Mouse (Mus musculus): ENCODE measurements around the gene Elf2.
"Not testable (repeated sequence)": the region's sequence is repeated elsewhere in the genome, so short reads cannot be mapped to it uniquely, and the experiment has no call there.

Gene Elf2

GRCm38 (mm10) chr3:51333234-51333889 is 7.1 kb downstream of the Elf2 start:
- DNase-seq (ENCODE audit: extremely low spot score, low read depth, low spot score), result no peak

- no peak for DNase-seq (ENCODE audit: extremely low spot score, low read depth, low spot score)
Observed at GRCm38 (mm10) chr3:51330086-51330485, 10.4 kb downstream of the Elf2 start.

- no peak for DNase-seq (ENCODE audit: extremely low spot score, low read depth, low spot score)
Observed at GRCm38 (mm10) chr3:51328546-51328945, 11.9 kb downstream of the Elf2 start.

GRCm38 (mm10) chr3:51327817-51328216 is 12.6 kb downstream of the Elf2 start:
- no peak for DNase-seq (ENCODE audit: extremely low spot score, low read depth, low spot score)

- DNase-seq (ENCODE audit: extremely low spot score, low read depth, low spot score), result no peak
Observed at GRCm38 (mm10) chr3:51327429-51327797, 13.1 kb downstream of the Elf2 start.

GRCm38 (mm10) chr3:51326664-51327428 is 13.6 kb downstream of the Elf2 start:
- DNase-seq (ENCODE audit: extremely low spot score, low read depth, low spot score), result no peak

GRCm38 (mm10) chr3:51325475-51325874 is 15.0 kb downstream of the Elf2 start:
- no peak for DNase-seq (ENCODE audit: extremely low spot score, low read depth, low spot score)

GRCm38 (mm10) chr3:51323006-51323405 is 17.5 kb downstream of the Elf2 start:
- DNase-seq (ENCODE audit: extremely low spot score, low read depth, low spot score), result no peak

- no peak for DNase-seq (ENCODE audit: extremely low spot score, low read depth, low spot score)
Observed at GRCm38 (mm10) chr3:51322326-51322725, 18.1 kb downstream of the Elf2 start.

GRCm38 (mm10) chr3:51321141-51321540 is 19.3 kb downstream of the Elf2 start:
- DNase-seq (ENCODE audit: extremely low spot score, low read depth, low spot score), result no peak

GRCm38 (mm10) chr3:51318053-51318452 is 22.4 kb downstream of the Elf2 start:
- not testable (repeated sequence) for DNase-seq (ENCODE audit: extremely low spot score, low read depth, low spot score)

- no peak for DNase-seq (ENCODE audit: extremely low spot score, low read depth, low spot score)
Observed at GRCm38 (mm10) chr3:51316876-51317275, 23.6 kb downstream of the Elf2 start.

GRCm38 (mm10) chr3:51311638-51312037 is 28.8 kb downstream of the Elf2 start:
- DNase-seq (ENCODE audit: extremely low spot score, low read depth, low spot score), result no peak

GRCm38 (mm10) chr3:51310098-51310497 is 30.4 kb downstream of the Elf2 start:
- no peak for DNase-seq (ENCODE audit: extremely low spot score, low read depth, low spot score)

- DNase-seq (ENCODE audit: extremely low spot score, low read depth, low spot score), result no peak
Observed at GRCm38 (mm10) chr3:51306621-51307020, 33.8 kb downstream of the Elf2 start.

GRCm38 (mm10) chr3:51305961-51306360 is 34.5 kb downstream of the Elf2 start:
- DNase-seq (ENCODE audit: extremely low spot score, low read depth, low spot score), result no peak

GRCm38 (mm10) chr3:51302971-51303476 is 37.4 kb downstream of the Elf2 start:
- no peak for DNase-seq (ENCODE audit: extremely low spot score, low read depth, low spot score)

GRCm38 (mm10) chr3:51301583-51301982 is 38.9 kb downstream of the Elf2 start:
- no peak for DNase-seq (ENCODE audit: extremely low spot score, low read depth, low spot score)

GRCm38 (mm10) chr3:51296790-51297189 is 43.7 kb downstream of the Elf2 start:
- no peak for DNase-seq (ENCODE audit: extremely low spot score, low read depth, low spot score)

- DNase-seq (ENCODE audit: extremely low spot score, low read depth, low spot score), result no peak
Observed at GRCm38 (mm10) chr3:51295225-51295624, 45.2 kb downstream of the Elf2 start.

- no peak for DNase-seq (ENCODE audit: extremely low spot score, low read depth, low spot score)
Observed at GRCm38 (mm10) chr3:51294251-51294650, 46.2 kb downstream of the Elf2 start.

Data from hindlimb bud, embryonic 11.5 days (tissue).